Mouse (Mus musculus) mesoderm, embryonic 11.5 days (tissue): Measurements from ENCODE around the gene Fitm1.

Source experiments
- DNase-seq: peaks from one replicate; pipeline ENCODE4 v3.0.0-alpha.2; 2012; ENCODE audit warnings: low read depth, low spot score

The Fitm1 gene

DNA sequence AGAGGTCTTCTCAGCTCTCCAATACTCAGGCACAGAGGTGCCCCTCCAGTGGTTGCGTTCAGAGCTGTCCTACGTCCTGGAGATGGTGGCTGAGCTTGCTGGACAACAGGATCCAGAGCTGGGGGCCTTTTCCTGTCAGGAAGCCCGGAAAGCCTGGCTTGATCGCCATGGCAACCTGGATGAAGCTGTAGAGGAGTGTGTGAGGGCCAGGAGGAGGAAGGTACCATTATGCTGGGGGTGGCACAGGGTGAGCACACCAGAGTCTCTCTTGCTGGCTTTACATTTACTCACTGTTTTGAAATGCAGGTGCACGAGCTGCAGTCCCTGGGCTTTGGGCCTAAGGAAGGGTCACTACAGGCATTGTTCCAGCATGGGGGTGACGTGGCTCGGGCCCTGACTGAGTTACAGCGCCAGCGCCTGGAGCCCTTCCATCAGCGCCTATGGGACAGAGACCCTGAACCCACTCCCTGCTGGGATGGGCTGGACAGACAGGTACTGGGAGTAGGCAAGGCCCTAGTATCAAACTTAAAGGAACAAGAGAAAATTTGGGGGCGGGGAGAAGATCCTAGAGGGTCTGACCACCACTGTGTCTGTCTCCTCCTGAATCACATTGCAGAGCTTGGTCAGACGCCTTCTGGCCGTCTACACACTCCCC is 20.7 kb downstream of the Fitm1 start:
- no peak for DNase-seq

DNA sequence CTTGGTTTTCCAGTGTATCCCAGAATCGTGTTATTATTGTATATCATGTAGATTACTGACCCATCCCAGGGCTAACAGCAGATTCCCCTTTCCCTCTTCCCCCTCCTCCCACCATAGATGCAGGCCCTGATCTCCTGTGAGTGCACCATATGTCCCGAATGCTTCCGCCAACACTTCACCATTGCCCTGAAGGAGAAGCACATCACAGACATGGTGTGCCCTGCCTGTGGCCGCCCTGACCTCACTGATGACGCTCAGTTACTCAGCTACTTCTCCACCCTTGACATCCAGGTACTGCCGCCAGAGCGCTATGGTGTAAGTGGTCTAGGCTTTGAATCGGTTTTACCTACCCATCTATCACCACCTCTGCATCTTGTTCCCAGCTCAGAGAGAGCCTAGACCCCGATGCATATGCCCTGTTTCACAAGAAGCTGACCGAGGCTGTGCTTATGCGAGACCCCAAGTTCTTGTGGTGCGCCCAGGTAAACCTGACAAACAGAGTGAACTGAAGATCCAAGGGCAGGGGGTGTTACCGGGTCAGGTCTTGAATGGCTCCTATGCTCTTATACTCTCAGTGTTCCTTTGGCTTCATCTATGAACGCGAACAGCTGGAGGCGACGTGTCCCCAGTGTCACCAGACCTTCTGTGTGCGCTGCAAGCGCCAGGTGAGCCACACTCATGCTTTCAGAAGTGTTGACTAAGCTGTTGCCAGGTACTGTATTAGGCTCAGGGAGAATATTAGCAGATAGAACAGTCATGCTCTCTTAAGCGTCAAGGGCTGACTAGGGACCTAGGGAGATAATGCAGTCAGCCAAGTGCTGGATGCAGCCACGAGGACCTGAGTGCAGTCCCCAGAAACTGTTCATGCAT is 23.3 kb downstream of the Fitm1 start:
- no peak for DNase-seq

DNA sequence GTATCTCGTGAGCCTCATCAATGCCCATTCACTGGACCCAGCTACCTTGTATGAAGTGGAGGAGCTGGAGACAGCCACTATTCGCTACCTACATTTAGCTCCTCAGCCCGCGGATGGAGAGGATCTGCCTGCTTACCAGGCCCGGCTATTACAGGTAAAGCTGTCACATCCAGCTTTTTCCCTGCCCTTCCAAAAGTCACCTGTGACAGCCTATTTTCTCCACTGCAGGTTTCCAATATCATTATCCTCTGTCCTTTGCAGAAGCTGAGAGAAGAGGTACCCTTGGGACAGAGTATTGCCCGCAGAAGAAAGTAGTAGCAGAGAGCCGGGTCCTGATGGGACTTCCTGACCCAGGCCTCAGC is 27.8 kb downstream of the Fitm1 start, which contains the start of gene Irf9:
Gene Irf9, plus strand, starts transcription at position 301 of the 362 bp plus-strand sequence.
- no peak for DNase-seq

DNA sequence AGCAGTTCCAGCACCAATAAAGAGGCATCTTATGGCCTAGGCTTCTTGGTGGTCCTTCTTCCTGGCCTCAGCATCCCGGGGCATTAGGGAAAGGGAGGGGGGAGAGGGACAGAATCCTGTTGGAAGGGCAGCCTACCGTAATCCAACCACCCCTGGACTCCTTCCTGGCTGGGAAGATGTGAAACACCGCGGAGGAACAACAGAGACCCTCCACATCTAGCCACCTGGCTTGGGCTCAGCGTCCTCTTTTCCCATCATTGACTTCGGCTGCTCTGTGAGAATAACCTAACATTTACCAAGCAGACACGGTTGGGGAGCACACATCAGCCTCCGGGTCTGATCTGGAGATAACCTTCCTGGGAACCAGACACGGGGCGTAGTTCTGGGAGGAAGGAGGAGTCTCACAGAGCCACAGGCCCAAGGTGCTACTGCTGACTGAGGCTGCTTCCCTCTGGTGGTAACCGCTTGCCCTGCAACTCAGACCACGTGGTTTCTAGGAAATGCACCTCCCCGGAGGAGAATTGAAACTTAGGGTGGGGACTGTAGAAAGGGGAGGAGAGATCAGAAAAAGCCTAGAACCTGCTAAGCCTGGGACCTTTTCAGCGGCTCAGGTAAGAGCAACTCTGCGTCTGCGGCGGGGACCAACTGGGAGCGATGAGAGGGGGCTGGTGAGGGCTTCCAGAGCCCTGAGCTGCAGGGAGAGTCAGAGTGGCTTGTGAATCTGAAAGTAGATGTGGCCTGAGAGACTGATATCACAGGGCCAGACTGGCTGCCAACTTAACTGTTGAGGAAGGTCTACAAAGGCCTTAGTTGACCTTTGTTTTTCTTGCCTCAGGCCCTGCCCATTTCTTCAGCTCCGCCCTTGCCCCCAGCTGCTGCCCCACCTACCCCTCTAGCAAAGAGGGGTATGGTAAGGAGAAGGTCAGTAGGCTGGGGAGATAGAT is 28.5 kb downstream of the Fitm1 start:
- DNase-seq, result peak; percentile 86

DNA sequence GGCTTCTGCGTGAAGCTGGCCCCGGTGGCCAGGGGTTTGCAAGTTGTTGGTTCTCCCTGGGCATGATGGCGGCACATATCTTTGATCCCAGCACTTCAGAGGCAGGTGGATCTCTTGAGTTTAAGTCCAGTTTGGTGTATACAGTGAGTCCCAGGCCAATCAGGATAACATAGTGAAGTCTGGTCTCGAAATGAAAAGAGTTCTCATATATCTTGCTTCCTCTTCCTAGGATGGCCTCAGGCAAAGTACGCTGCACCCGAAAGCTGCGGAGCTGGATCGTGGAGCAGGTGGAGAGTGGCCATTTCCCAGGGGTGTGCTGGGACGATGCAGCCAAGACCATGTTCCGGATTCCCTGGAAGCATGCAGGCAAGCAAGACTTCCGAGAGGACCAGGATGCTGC is 29.4 kb downstream of the Fitm1 start:
- no peak for DNase-seq

DNA sequence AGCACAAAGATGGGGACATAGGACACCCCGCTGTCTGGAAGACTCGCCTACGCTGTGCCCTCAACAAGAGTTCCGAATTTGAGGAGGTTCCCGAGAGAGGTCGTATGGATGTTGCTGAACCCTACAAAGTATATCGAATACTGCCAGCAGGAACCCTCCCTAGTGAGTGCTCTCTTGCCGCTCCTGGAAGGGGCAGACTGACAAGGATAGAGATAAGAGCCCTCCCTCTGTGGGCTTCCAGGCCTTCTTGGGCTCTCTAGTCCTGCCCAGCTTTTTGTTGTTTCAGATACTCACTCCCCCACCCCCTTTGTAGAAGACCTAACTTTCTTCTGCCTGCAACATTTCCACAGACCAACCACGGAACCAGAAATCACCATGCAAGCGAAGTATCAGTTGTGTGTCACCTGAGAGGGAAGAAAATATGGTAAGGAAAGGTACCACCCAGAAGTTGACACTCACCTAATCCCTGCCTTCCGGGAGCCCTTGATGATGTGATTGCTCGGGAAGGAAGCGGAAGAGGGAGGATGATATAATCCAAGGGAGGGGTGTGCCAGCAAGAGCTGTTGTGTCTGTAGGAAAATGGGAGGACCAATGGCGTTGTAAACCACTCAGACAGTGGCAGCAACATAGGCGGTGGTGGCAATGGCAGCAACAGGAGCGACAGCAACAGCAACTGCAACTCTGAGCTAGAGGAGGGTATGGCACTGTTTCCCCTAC is 30.5 kb downstream of the Fitm1 start:
- no peak for DNase-seq

DNA sequence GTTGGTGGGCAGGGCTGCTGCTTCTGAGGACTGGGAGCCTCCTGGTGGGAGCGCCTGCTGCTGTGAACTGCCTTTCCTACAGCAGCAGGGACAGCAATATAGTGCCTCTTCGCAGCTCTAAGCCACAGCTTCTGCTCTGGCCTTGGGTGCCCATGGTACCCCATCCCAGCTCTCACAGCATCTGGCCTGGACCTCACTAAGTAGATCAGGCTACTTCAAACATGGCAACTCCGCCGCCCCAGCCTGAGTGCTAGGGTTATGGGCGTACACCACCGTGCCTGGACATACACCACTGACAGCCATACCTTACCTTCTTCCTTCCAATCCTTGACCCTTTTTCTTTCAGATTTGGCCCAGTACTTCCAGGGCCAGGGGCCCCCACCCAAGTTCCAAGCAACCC is 32.9 kb downstream of the Fitm1 start:
- no peak for DNase-seq

DNA sequence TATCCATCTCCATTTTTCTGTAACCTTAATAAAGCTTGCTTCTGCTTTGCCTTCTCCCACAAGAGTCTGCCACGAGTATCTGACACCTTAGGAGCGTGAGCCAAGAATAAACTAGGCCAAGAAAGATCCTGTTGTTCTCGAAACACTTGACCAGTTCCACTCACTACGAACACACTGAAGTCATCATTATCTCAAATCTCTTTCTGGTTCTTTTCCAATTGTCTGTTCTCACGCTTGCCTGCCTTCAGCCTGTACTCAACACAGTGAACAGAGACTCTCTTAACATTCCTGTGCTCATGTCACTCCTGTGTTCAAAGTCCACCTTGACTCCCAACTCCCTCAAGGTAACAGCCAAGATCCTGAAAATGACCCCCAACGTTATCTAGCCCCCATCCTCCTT is 37.9 kb downstream of the Fitm1 start:
- DNase-seq, result no peak

DNA sequence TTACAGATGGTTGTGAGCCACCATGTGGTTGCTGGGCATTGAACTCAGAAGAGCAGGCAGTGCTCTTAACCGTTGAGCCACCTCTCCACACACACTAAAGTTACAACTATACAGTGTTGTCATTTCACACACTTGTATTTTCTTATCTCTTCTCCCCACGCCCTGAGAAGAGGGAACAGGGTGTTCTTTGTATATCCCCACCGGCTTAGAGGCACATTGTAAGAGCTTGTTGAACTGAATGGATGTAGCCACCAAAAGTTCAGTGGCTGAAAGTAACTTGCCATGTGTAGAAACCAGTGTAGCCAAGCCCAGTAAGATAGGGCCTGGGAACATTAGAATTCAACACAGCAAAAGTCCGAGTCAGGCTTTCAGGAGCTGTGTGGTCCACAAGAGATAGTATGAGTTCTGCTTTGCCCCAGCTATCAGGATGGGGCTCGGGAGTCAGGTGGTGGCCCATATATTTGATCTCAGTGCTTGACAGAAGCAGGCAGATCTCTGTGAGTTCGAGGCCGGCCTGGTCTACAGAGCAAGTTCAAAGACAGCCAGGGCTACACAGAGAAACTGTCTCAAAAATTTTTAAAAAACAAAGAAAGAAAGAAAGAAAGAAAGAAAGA is 39.3 kb downstream of the Fitm1 start:
- DNase-seq, result no peak

DNA sequence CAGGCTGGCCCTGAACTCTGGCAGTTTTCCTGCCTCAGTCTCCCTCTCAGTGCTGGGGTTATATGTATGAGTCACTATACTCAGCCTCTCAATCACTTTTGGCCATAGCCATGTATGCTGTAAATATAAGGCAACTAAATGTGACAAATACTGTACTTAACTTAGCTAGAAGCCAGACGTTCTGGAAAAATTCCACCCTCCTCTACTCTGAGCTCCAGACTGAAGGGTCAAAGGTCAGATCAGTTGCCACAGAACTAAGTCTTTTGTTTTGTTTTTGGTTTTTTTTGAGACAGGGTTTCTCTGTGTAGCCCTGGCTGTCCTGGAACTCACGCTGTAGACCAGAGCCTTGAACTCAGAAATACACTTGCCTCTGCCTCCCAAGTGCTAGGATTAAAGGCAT is 40.5 kb downstream of the Fitm1 start:
- no peak for DNase-seq

DNA sequence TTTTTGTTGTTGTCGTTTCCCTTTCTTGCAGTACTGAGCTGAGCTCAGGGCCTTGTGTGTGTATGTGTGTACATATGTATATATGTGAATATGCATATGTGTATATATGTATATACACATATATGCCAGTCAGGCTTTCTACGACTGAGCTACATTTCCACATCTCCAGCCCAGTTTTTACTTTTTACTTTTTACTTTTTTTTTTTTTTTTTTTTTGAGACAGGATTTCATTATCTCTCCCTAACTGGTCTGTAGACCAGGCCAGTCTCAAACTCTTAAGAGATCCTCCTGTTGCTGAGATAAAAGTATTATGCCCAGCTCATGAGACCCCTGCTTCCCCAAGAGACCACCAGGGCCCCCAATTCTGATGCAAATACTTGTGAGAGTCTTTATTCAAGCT is 41.4 kb downstream of the Fitm1 start:
- no peak for DNase-seq

DNA sequence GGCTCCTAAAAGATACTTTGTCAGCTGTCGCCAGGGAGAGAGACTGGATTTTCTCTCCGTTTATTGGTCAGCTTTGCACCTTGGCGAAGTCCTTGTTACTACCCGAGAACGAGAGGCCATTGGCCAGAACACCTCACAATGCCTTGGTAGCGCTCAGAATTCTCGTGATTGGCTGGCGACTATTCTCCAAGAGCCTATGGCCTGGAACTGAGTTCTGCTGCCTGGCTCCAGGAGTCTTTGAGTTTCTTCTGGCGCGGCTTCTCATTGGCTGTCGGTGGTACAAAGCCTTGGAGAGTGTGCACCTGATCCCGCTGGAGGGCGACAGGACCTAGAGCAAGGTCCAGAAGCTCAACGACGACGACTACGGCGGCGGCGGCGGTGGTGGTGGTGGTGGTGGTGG is 42.4 kb downstream of the Fitm1 start, which contains the start of gene Rec8:
Gene Rec8, plus strand, starts transcription at position 216 of the 400 bp plus-strand sequence.
- peak; percentile 14 for DNase-seq

DNA sequence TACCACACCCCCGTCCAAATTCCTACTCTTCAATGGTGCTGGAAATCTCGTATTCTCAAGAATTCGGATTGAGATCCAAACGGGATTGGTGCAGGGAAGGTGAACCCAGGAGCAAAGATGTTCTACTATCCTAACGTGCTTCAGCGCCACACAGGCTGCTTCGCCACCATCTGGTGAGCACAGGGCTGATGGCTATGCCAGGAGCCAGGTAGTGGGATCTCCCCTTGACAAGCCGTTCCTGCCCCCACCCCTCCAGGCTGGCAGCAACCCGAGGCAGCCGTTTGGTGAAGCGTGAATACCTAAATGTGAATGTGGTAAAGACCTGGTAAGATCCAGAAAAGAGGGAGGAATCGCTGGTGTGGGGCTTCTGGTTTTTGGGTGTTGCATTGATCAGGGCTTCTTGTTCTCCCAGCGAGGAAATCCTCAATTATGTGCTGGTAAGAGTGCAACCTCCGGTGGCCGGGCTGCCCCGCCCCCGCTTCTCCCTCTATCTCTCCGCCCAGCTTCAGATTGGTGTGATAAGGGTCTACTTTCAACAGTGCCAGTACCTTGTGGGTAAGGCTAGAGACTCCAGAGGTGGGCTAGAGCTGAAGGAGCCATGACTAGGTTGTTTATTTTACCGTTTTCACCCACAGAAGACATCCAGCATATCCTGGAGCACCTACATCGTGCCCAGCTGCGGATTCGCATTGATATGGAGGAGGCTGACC is 43.2 kb downstream of the Fitm1 start:
- no peak for DNase-seq
